In the genomic region with DNA sequence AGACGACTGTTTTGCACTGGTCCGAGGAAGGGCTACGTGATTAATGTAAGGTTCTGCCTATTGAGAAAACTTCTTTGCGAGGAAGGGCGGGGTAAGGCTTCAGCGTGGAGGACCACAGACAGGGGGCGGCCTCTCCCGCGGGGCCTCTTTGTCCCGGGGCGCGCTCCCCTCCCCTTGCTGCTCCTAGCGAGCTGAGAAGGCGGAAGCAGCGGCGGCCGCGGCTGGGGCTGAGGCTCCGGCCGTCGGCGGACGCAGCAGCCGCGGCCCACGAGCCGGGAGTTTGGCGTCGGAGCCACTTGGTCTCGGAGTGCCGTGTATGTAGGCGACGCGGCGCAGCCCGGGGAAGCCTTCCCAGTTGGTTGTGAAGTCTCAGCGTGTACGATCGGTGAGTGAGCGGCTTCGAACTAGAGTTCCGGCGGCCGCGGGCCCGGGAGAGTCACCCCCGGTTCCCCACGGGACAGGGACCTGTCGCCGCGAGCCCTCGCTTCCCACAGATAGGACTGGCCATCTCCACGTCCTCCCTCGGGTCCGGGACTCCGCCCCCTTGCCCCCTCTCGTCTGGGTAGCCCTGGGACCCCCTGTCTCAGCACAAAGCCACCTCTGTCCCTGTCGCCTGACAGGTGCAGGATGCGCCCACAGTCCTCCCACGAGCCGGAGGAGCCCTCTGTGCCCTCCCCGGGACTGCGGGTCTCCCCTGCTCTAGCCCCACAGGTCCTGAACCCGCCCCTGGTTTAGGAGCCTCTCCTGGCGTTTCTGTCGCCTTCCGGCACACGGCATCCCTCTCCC, we compare ENCODE assay signal across 8 mouse cellular contexts. TPM values are rescaled to one million over a fixed set of nuclear protein-coding genes. Genes with fewer than 3 reads are reported as not detected.
DNase-seq lines count a peak whose midpoint lies in the region; ATAC-seq lines count a peak whose summit lies in the region.

A gene (plus strand): TSS at position 194 of the 786 bp plus-strand sequence.

- H3K4me1 ChIP-seq in intestine, embryonic 16.5 days (ENCODE audit: control insufficient read depth, insufficient read depth, low read length): 0 out of 2 replicates have a peak, but pooled peaks cover 4% of the 10 kb centered on the region
- peaks cover 24% of the 10 kb centered on the region for H3K4me1 ChIP-seq in midbrain, embryonic 10.5 days

- peak within 1 kb of the TSS; percentile 80 for H3K4me2 ChIP-seq in intestine, embryonic 16.5 days (ENCODE audit: low read depth, low read length)

- H3K9ac ChIP-seq in intestine, embryonic 16.5 days (ENCODE audit: low read depth, low read length): peak within 1 kb of the TSS; percentile 89

- DNase-seq in adrenal gland, postnatal 10 days: peak; percentile 95
- peak; percentile 90 for DNase-seq in embryo, embryonic 9.5 days (ENCODE audit: extremely low spot score)
- DNase-seq in gastrocnemius, postnatal 4 days (ENCODE audit: low spot score in 2 of 2): peak; percentile 80 to 89
- DNase-seq in left cerebral cortex, postnatal 36 days (ENCODE audit: low spot score in 2 of 2): peak; percentile 81
- peak; percentile 89 for DNase-seq in midbrain, embryonic 10.5 days (ENCODE audit: low spot score)
- peak; percentile 65 to 72 for DNase-seq in right cerebral cortex, postnatal 36 days (ENCODE audit: low spot score in 2 of 2)
- peak; percentile 82 to 91 for DNase-seq in urinary bladder, postnatal 4 days (ENCODE audit: low spot score in 2 of 2)

- H3K36me3 ChIP-seq in intestine, embryonic 16.5 days (ENCODE audit: control insufficient read depth, insufficient read depth, low read length): no peaks in the 10 kb centered on the region
- H3K36me3 ChIP-seq in midbrain, embryonic 10.5 days: peaks cover 11% of the 10 kb centered on the region

- ATAC-seq in intestine, embryonic 16.5 days: peak; percentile 97

- no peaks in the 10 kb centered on the region for H3K27me3 ChIP-seq in intestine, embryonic 16.5 days (replicated peaks; ENCODE audit: control insufficient read depth, insufficient read depth, low read length)
- H3K27me3 ChIP-seq in midbrain, embryonic 10.5 days (ENCODE audit: low read depth, poor library complexity, severe bottlenecking): no peaks in the 10 kb centered on the region

- intact Hi-C loops in left cerebral cortex, postnatal 36 days (cut with DNase I): no loop called here

- no peaks in the 10 kb centered on the region for H3K9me3 ChIP-seq in intestine, embryonic 16.5 days (ENCODE audit: control insufficient read depth, low read length)
- H3K9me3 ChIP-seq in midbrain, embryonic 10.5 days (replicated peaks): no peaks in the 10 kb centered on the region

- H3K4me3 ChIP-seq in intestine, embryonic 16.5 days (ENCODE audit: low read length): peak within 1 kb of the TSS; percentile 90
- peak within 1 kb of the TSS; percentile 100 for H3K4me3 ChIP-seq in midbrain, embryonic 10.5 days

- under 1% methylated on average over 68 of the region's 68 CpGs for WGBS in intestine, embryonic 16.5 days
- under 1% methylated on average over 68 of the region's 68 CpGs for WGBS in midbrain, embryonic 10.5 days

- H3K27ac ChIP-seq in intestine, embryonic 16.5 days (ENCODE audit: low read length): peak within 1 kb of the TSS; percentile 54; the same call in 1 of the 2 replicates
- H3K27ac ChIP-seq in midbrain, embryonic 10.5 days (replicated peaks): peak within 1 kb of the TSS; percentile 93

RNA-seq across cellular contexts. Expression of the gene that starts here (rescaled TPM):
- total RNA-seq in adrenal gland, postnatal 10 days (2021): 10 to 100 TPM; 17.0 to 18.1 TPM
- 10 to 100 TPM; 11.7 to 14.6 TPM for total RNA-seq in gastrocnemius, postnatal 4 days (2021)
- 7.1 and 7.3 TPM in 2 replicates for polyA plus RNA-seq in intestine, embryonic 16.5 days (2015; fragmentation: Nextera tagmentation; extraction: Ambion mirVana)
- 10 to 100 TPM; 10.3 to 11.5 TPM for total RNA-seq in left cerebral cortex, postnatal 36 days (2021)
- 16.9 and 18.7 TPM in 2 replicates for polyA plus RNA-seq in midbrain, embryonic 10.5 days (2016; fragmentation: Nextera tagmentation; extraction: Ambion mirVana)

Comparison
In these comparisons a context has a peak if more than half of its experiments do, and no peak if none do; other contexts are left out.
1. Peak in every context shown above with its lines: DNase-seq, ATAC-seq, H3K4me3 ChIP-seq and H3K27ac ChIP-seq.